Mouse (Mus musculus): ENCODE measurements around the gene Gpr143. TPM values are rescaled to one million over a fixed set of nuclear protein-coding genes. Genes with fewer than 3 reads are reported as not detected.
"Not testable (repeated sequence)": the region's sequence is repeated elsewhere in the genome, so short reads cannot be mapped to it uniquely, and the experiment has no call there.

The Gpr143 gene
- polyA plus RNA-seq, 1 experiment from 2014 or later = not detected

- H3K27me3 ChIP-seq (replicated peaks; ENCODE audit: control insufficient read depth, insufficient read depth, low read length); H3K9ac ChIP-seq (replicated peaks; ENCODE audit: low read depth, low read length); H3K36me3 ChIP-seq (ENCODE audit: control insufficient read depth, insufficient read depth); ATAC-seq; H3K27ac ChIP-seq (ENCODE audit: low read length); H3K4me3 ChIP-seq (replicated peaks; ENCODE audit: low read length); H3K4me1 ChIP-seq (replicated peaks; ENCODE audit: control insufficient read depth, insufficient read depth, low read length); H3K9me3 ChIP-seq (ENCODE audit: control insufficient read depth, low read length); H3K4me2 ChIP-seq (ENCODE audit: low read length): not testable (repeated sequence)
- no CpG with 5 or more reads among the region's 1 CpGs for WGBS
These were observed 49.4 kb downstream of the Gpr143 start for GRCm38 (mm10) chrX:152831003-152831550.

GRCm38 (mm10) chrX:152834940-152835339 lies 53.2 kb downstream of the Gpr143 start:
- not testable (repeated sequence) for H3K9me3 ChIP-seq (ENCODE audit: control insufficient read depth, low read length); H3K4me2 ChIP-seq (ENCODE audit: low read length); H3K4me3 ChIP-seq (replicated peaks; ENCODE audit: low read length); H3K27me3 ChIP-seq (replicated peaks; ENCODE audit: control insufficient read depth, insufficient read depth, low read length); H3K27ac ChIP-seq (ENCODE audit: low read length); H3K4me1 ChIP-seq (replicated peaks; ENCODE audit: control insufficient read depth, insufficient read depth, low read length); H3K9ac ChIP-seq (replicated peaks; ENCODE audit: low read depth, low read length); H3K36me3 ChIP-seq (ENCODE audit: control insufficient read depth, insufficient read depth)
- 27% methylated on average over 5 of the region's 5 CpGs for whole genome bisulfite sequencing
- peak; percentile 36; the same call in 1 of the 2 replicates for ATAC-seq

GRCm38 (mm10) chrX:152855076-152855772 lies 73.5 kb downstream of the Gpr143 start:
- Histone ChIP-seq H3K27me3 (replicated peaks; ENCODE audit: control insufficient read depth, insufficient read depth, low read length) (no peaks in the 10 kb centered on the region), H3K36me3 (ENCODE audit: control insufficient read depth, insufficient read depth) (no peaks in the 10 kb centered on the region), H3K9ac (replicated peaks; ENCODE audit: low read depth, low read length) (no peak overlapping the region), H3K4me3 (replicated peaks; ENCODE audit: low read length) (no peak overlapping the region), H3K27ac (ENCODE audit: low read length) (no peak overlapping the region), H3K4me2 (ENCODE audit: low read length) (no peak overlapping the region), H3K9me3 (ENCODE audit: control insufficient read depth, low read length) (peaks cover 4% of the 10 kb centered on the region; the same call in 1 of the 2 replicates), H3K4me1 (replicated peaks; ENCODE audit: control insufficient read depth, insufficient read depth, low read length) (no peaks in the 10 kb centered on the region)
- no peak for ATAC-seq
- 85% methylated on average over 3 of the region's 3 CpGs for WGBS

Other genes starting within 250 kb of the Gpr143 start
- not detected in 2 replicates for gene Cldn34a, start 218.6 kb upstream of the Gpr143 start, polyA plus RNA-seq (2015; fragmentation: Nextera tagmentation; extraction: Ambion mirVana)
- 49.2 and 59.3 TPM in 2 replicates for gene Shroom2, start 12.5 kb upstream of the Gpr143 start, polyA plus RNA-seq (2015; fragmentation: Nextera tagmentation; extraction: Ambion mirVana)
- 1.7 and 2.0 TPM in 2 replicates for gene Usp51, start 224.5 kb downstream of the Gpr143 start, polyA plus RNA-seq (2015; fragmentation: Nextera tagmentation; extraction: Ambion mirVana)

All from forebrain, embryonic 16.5 days (tissue).